Mouse (Mus musculus) bone marrow, adult 2 months (tissue): ENCODE measurements around the gene Rab17. TPM values are rescaled to one million over a fixed set of nuclear protein-coding genes. Genes with fewer than 3 reads are reported as not detected.

ENCODE experiments used
- H3K27ac ChIP-seq: fragments of 200-500 bp; 2 replicates; pipeline ENCODE4 v1.5.1; 2012; ENCODE audit warnings: low read depth, mild to moderate bottlenecking, control low read depth, inconsistent platforms, low read length; ENCODE audit not compliant: control insufficient read depth, poor library complexity, insufficient read depth
- H3K4me1 ChIP-seq: fragments of 200-500 bp; 2 replicates; pipeline ENCODE4 v1.6.1; 2011; ENCODE audit warnings: low read length; ENCODE audit not compliant: control insufficient read depth, insufficient read depth
- H3K4me3 ChIP-seq: fragments of 200-500 bp; replicated peaks from 2 replicates; pipeline ENCODE3; 2011; ENCODE audit warnings: mild to moderate bottlenecking, low read depth, low read length, control low read depth; ENCODE audit not compliant: control insufficient read depth
- CTCF ChIP-seq: fragments of 200-500 bp; IDR thresholded peaks from 2 replicates; pipeline ENCODE4 v1.5.1; 2011; ENCODE audit warnings: low read length, control low read depth; ENCODE audit not compliant: control insufficient read depth, insufficient read depth
- POLR2A ChIP-seq: fragments of 200-500 bp; IDR thresholded peaks from 2 replicates; pipeline ENCODE4 v1.6.1; 2011; ENCODE audit warnings: low read depth, mild to moderate bottlenecking, control low read depth, low read length, borderline replicate concordance; ENCODE audit not compliant: control insufficient read depth
- WGBS: fragments of 180-500 bp; shearing (Covaris S2); methylation state at CpG from one replicate; pipeline ENCODE4 v1.1.7; 2018; 5-methylcytosine and 5-hydroxymethylcytosine counted together
- polyA plus RNA-seq: library from polyadenylated mRNA; stranded (reverse); fragments of >200 nt; gene quantifications from 2 replicates; pipeline ENCODE4 v1.2.4, GENCODE M21; 2011; ENCODE audit warnings: low replicate concordance; ENCODE audit not compliant: missing spikeins, insufficient read depth, insufficient read length

Rab17 gene
- polyA plus RNA-seq, 1 experiment, result not detected

DNA sequence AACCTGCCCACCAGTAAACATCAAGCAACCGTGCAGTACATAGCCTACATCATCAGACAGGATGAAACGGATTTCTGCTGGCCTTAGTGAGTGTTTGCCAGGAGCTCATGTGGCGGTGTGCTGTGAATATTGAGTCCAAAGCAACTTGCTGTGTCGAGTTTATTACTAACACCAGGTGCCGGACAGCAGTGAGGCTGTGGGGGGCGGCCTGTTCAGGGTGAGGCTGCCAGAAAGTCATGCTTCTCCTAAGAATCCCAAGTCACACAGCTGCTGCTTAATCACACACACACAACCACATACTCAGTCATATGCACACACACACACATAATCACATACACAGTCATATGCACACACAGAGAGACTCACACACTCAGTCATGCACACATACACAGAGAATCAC lies 56.2 kb downstream of the Rab17 start:
- 81% methylated on average over 6 of the region's 6 CpGs for WGBS

GRCm38 (mm10) chr1:90909631-90910152 lies 59.8 kb downstream of the Rab17 start:
- Histone ChIP-seq H3K4me3 (no peak overlapping the region), H3K27ac (no peak overlapping the region), H3K4me1 (no peaks in the 10 kb centered on the region)
- WGBS, result 29% methylated on average over 17 of the region's 17 CpGs
- TF ChIP-seq CTCF (no peak), POLR2A (no peak)

More for the DNA sequence above, 56.2 kb downstream of the Rab17 start:
- TF ChIP-seq POLR2A, result no peak
- TF ChIP-seq CTCF, result no peak
- Histone ChIP-seq H3K27ac (no peak overlapping the region), H3K4me1 (no peaks in the 10 kb centered on the region), H3K4me3 (no peak overlapping the region)

DNA sequence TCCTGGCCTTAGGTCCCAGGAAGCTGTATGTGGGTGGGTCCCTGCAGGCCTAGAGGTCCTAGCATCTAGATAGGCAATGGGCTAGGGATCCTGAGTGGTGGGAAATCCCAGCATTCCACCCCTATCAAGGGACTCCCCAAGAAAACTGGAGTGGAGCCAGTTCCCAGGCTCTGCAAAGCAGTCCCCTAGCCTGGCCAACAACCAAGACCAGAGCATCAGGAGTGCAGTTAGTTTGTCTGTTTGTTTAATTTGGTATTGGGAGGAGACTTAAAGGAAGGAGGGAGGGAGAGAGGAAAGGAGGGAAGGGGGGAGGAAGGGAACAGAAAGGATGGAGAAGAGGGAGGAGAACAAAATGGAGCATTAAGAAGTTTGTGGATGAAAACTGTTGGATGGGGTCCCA lies 60.3 kb downstream of the Rab17 start:
- TF ChIP-seq POLR2A (no peak), CTCF (no peak)
- Histone ChIP-seq H3K4me1 (no peaks in the 10 kb centered on the region), H3K27ac (no peak overlapping the region), H3K4me3 (no peak overlapping the region)

Other genes with a start within 250 kb of the Rab17 start
- 7.6 and 16.1 TPM in 2 replicates for gene Col6a3, start 125.7 kb downstream of the Rab17 start, polyA plus RNA-seq
- gene Mlph, start 54.6 kb downstream of the Rab17 start, polyA plus RNA-seq, result 0.57 TPM in 1 of 2 replicates, not detected in the other
- not detected in 2 replicates for gene Prlh, start 16.6 kb downstream of the Rab17 start, polyA plus RNA-seq
- gene Lrrfip1, start 29.1 kb upstream of the Rab17 start, polyA plus RNA-seq, result 30.9 and 51.9 TPM in 2 replicates
- 4.2 and 11.0 TPM in 2 replicates for gene Rbm44, start 175.4 kb upstream of the Rab17 start, polyA plus RNA-seq
- gene Ramp1, start 210.2 kb upstream of the Rab17 start, polyA plus RNA-seq, result 12.9 and 22.2 TPM in 2 replicates